Mouse (Mus musculus) limb, embryonic 13.5 days (tissue): ENCODE measurements around the gene Adgrl2. TPM values are rescaled to one million over a fixed set of nuclear protein-coding genes. Genes with fewer than 3 reads are reported as not detected.

Source experiments
- ATAC-seq: fragments of 200-750 bp; cut with Nextera tagmentation; 2 replicates; pipeline ENCODE4 v1.8.0; 2017; ENCODE audit warnings: low read depth, moderate number of reproducible peaks, moderate TSS enrichment; ENCODE audit not compliant: low FRiP score
- H3K27ac ChIP-seq: fragments of 300-500 bp; sonication (generic); 2 replicates; pipeline ENCODE4 v1.5.1; 2015; ENCODE audit warnings: inconsistent platforms, mild to moderate bottlenecking, moderate library complexity
- H3K27me3 ChIP-seq: fragments of 300-500 bp; sonication (generic); 2 replicates; pipeline ENCODE4 v1.6.1; 2015; ENCODE audit warnings: mild to moderate bottlenecking, inconsistent platforms
- H3K36me3 ChIP-seq: fragments of 300-500 bp; sonication (generic); 2 replicates; pipeline ENCODE4 v1.6.1; 2015; ENCODE audit warnings: inconsistent platforms, mild to moderate bottlenecking, moderate library complexity
- H3K4me1 ChIP-seq: fragments of 300-500 bp; sonication (generic); 2 replicates; pipeline ENCODE4 v1.6.1; 2015; ENCODE audit warnings: inconsistent platforms
- H3K4me2 ChIP-seq: fragments of 300-500 bp; sonication (generic); replicated peaks from 2 replicates; pipeline ENCODE4 v1.6.1; 2015; ENCODE audit warnings: inconsistent platforms, mild to moderate bottlenecking, moderate library complexity
- H3K4me3 ChIP-seq: fragments of 300-500 bp; sonication (generic); 2 replicates; pipeline ENCODE4 v1.5.1; 2015; ENCODE audit warnings: moderate library complexity, mild to moderate bottlenecking, inconsistent platforms
- H3K9ac ChIP-seq: fragments of 300-500 bp; sonication (generic); 2 replicates; pipeline ENCODE4 v1.6.1; 2015; ENCODE audit warnings: mild to moderate bottlenecking, inconsistent platforms
- H3K9me3 ChIP-seq: fragments of 300-500 bp; sonication (generic); 2 replicates; pipeline ENCODE4 v1.6.1; 2016; ENCODE audit warnings: inconsistent platforms
- WGBS: fragments of 180-500 bp; shearing (Covaris S2); methylation state at CpG from one replicate; pipeline ENCODE4 v1.1.7; 2015; 5-methylcytosine and 5-hydroxymethylcytosine counted together
- polyA plus RNA-seq: library from polyadenylated mRNA; unstranded; fragments of >200 nt; fragmentation: Nextera tagmentation; extraction: Ambion mirVana; gene quantifications from 2 replicates; pipeline ENCODE4 v1.2.1, GENCODE M21; 2015

The Adgrl2 gene
- polyA plus RNA-seq, 1 experiment from 2014 or later = 105 TPM

DNA sequence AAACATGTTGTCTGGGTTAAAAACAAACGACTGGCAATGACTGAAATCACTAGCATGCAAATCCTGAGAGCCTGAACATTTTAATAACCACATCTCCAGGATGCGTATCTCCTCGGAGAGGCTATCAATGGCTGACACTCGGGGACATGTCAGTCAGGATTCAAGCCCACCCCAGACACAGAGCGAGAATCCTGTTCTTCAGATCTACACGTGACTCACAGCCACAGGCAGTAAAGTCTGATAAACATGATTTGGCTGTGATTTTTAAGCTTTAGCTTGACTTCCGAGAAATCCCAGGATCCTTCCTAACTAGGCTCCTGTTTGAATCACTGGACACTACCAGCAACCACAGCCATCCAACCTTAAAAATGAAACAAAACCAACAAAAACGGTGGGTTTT lies 44.8 kb downstream of the Adgrl2 start:
- WGBS = 18% methylated on average over 8 of the region's 8 CpGs
- Histone ChIP-seq H3K36me3 (no peaks in the 10 kb centered on the region; the same call in 1 of the 2 replicates), H3K9ac (no peak overlapping the region), H3K4me3 (no peak overlapping the region), H3K4me1 (peaks cover 31% of the 10 kb centered on the region), H3K27me3 (no peaks in the 10 kb centered on the region), H3K9me3 (no peaks in the 10 kb centered on the region), H3K4me2 (no peak overlapping the region), H3K27ac (no peak overlapping the region)
- ATAC-seq = no peak

DNA sequence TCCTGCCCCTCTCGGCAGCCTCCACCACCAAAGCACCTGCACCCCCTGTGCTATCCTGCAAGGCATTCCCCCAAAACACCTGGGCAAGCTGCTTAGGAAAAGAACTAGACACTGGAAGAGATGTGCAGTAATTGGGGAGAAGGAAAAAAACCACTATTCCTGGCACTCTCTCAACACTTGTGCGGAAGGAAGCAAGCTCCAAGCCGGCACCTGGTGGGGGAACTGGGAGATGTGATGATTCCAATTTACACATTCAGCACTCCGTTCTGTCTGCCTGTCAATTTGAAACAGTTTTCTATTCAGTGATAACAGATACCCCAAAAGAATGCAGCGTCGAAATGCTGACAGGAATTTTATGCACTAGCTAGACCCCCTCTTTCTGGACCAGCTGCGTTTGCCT lies 50.9 kb downstream of the Adgrl2 start:
- Histone ChIP-seq H3K4me3 (no peak overlapping the region), H3K4me2 (no peak overlapping the region), H3K9ac (no peak overlapping the region), H3K27ac (no peak overlapping the region), H3K4me1 (peaks cover 23% of the 10 kb centered on the region), H3K9me3 (no peaks in the 10 kb centered on the region), H3K27me3 (no peaks in the 10 kb centered on the region), H3K36me3 (peaks cover 7% of the 10 kb centered on the region; the same call in 1 of the 2 replicates)
- WGBS = 40% methylated on average over 7 of the region's 7 CpGs
- ATAC-seq = no peak

DNA sequence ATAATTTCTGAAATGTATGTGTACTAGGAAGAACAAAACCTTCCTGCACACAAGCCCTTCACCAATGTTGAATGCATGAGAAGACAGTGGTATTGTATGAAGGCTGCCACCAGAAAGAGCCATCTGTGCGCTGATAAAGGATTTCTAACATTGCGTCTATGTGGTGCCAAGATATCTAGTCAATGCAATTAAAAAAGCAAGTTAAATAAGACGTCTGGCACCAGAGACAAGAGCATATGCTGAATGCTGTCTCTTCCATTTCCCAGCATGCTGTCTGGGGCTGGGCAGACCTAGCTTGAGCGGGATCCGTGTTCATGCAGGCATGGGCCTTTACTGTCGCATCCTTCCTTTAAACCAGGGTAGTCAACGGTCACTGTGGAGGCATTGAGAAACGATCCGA lies 55.3 kb downstream of the Adgrl2 start:
- no peak for ATAC-seq
- Histone ChIP-seq H3K4me2 (no peak overlapping the region), H3K27me3 (no peaks in the 10 kb centered on the region), H3K9ac (no peak overlapping the region), H3K36me3 (peaks cover 7% of the 10 kb centered on the region; the same call in 1 of the 2 replicates), H3K4me1 (peaks cover 14% of the 10 kb centered on the region), H3K27ac (no peak overlapping the region), H3K9me3 (no peaks in the 10 kb centered on the region), H3K4me3 (no peak overlapping the region)
- WGBS = 92% methylated on average over 9 of the region's 9 CpGs

DNA sequence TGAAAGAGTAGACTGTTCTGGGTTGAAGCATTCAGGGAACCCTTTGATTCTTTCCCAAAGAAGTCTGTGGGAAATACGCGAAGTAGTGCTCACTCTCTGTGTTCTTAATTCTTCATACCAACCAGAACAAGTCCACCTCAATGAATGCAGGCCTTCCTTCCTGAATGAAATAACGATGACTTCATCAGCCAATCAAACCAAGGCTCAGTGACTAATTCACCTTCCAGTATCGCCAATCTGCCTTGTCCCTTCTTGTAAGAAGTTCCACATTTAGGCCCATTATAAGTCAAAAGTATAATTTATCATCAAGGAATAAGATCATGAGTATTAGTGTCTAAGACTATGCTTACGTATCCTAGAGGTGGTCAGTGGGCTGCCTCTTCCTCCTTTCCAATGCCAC lies 56.1 kb downstream of the Adgrl2 start:
- Histone ChIP-seq H3K9me3 (no peaks in the 10 kb centered on the region), H3K9ac (no peak overlapping the region), H3K27me3 (no peaks in the 10 kb centered on the region), H3K27ac (no peak overlapping the region), H3K4me1 (peaks cover 10% of the 10 kb centered on the region), H3K4me2 (no peak overlapping the region), H3K36me3 (peaks cover 7% of the 10 kb centered on the region; the same call in 1 of the 2 replicates), H3K4me3 (no peak overlapping the region)
- no peak for ATAC-seq
- WGBS = 90% methylated on average over 5 of the region's 5 CpGs

DNA sequence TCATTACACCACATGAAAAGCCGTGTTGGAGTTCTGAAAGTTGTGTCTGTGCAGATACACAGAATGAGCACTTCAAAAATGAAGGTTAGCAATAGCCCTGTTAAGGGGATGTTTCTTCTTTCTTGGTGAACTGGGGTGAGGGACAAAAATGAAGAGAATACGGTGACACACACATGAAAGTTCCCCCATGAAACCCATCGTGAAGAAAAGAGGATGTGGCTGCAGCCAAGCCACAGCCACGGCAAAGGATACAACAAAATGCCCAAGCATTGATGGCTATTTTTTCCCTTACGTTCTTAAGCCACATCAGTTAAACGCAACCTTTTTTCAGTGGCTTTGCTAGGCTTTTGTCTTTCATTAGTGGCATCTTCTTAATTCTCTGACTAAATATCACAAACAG lies 57.2 kb downstream of the Adgrl2 start:
- no peaks in the 10 kb centered on the region for H3K27me3 ChIP-seq
- H3K27ac ChIP-seq = no peak overlapping the region
- ATAC-seq = no peak
- H3K4me2 ChIP-seq = no peak overlapping the region
- 84% methylated on average over 6 of the region's 6 CpGs for WGBS
- H3K36me3 ChIP-seq = peaks cover 7% of the 10 kb centered on the region; the same call in 1 of the 2 replicates
- peaks cover 11% of the 10 kb centered on the region for H3K4me1 ChIP-seq
- H3K9ac ChIP-seq = no peak overlapping the region
- H3K4me3 ChIP-seq = no peak overlapping the region
- H3K9me3 ChIP-seq = no peaks in the 10 kb centered on the region

DNA sequence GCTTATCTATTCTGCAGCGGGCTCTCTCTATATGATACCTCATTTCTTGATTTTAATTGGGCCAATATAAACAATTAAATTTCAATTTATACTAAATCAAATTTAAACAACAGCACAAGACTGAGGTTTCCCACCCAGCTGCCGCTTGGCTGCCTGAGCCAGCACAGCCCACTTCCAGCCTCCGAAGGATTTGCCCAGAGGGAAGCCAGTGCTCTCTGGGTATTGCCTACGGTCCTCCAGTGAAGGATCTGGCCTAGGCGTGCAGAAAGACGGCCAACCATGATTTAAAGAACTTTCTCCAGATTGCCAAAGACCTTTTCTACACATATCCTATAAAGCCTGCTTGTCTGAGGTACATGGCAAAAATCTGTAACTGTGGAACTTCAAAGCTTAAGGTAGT lies 59.4 kb downstream of the Adgrl2 start:
- no peak overlapping the region for H3K4me3 ChIP-seq
- H3K27ac ChIP-seq = no peak overlapping the region
- H3K27me3 ChIP-seq = no peaks in the 10 kb centered on the region
- H3K36me3 ChIP-seq = peaks cover 7% of the 10 kb centered on the region; the same call in 1 of the 2 replicates
- no peak overlapping the region for H3K4me2 ChIP-seq
- WGBS = 71% methylated on average over 6 of the region's 6 CpGs
- no peak overlapping the region for H3K9ac ChIP-seq
- no peak for ATAC-seq
- no peaks in the 10 kb centered on the region for H3K9me3 ChIP-seq
- peaks cover 17% of the 10 kb centered on the region for H3K4me1 ChIP-seq

DNA sequence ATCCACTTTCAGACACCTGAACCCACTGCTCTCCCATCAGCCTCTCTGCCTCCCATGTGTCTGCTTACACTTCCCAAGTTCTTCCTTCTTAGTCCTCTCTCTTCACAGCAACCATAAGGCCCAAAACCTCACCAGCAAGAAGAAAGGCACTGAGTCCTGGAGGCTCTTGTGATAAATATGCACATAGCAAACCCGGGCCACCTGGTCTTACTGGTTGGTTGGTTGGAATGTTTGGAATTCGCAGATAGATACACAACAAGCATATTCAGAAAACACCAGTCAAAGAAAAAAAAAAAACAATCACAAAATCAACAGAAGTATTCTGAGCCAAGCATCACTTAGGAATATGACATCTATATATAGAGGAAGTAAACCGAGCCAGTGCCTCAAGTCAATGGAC lies 64.0 kb downstream of the Adgrl2 start:
- ATAC-seq = no peak
- Histone ChIP-seq H3K4me3 (no peak overlapping the region), H3K27ac (no peak overlapping the region), H3K27me3 (no peaks in the 10 kb centered on the region), H3K4me1 (peaks cover 31% of the 10 kb centered on the region), H3K36me3 (0 out of 2 replicates have a peak, but pooled peaks cover 2% of the 10 kb centered on the region), H3K9me3 (no peaks in the 10 kb centered on the region), H3K9ac (no peak overlapping the region), H3K4me2 (no peak overlapping the region)
- WGBS = 61% methylated on average over 3 of the region's 3 CpGs

DNA sequence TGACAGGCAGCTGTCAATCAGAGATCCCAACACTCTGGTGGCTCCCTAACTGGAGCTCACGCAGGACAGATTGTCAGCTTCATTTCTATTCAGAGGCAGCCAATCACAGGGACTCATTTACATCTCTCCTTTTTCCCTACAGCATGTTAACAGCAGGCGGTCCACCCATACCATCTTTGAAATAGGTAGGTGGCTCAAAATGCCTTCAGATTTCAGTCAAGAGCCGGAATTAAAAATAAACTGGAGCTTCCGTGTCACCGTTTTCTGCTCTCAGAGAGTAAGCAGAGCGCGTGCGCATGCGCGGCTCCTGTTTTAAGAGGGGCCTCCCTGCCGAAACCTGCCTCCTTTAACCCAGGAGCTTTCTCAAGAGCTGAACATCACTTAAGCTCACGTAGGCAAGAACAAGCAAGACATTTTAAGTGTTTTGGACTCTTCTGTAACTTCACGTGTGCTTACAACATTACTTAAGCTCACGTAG lies 67.7 kb downstream of the Adgrl2 start:
- H3K36me3 ChIP-seq = 0 out of 2 replicates have a peak, but pooled peaks cover 5% of the 10 kb centered on the region
- WGBS = 78% methylated on average over 14 of the region's 14 CpGs
- no peaks in the 10 kb centered on the region for H3K27me3 ChIP-seq
- H3K9ac ChIP-seq = no peak overlapping the region
- no peak for ATAC-seq
- peaks cover 44% of the 10 kb centered on the region for H3K4me1 ChIP-seq
- no peaks in the 10 kb centered on the region for H3K9me3 ChIP-seq
- H3K4me2 ChIP-seq = no peak overlapping the region
- H3K27ac ChIP-seq = no peak overlapping the region
- H3K4me3 ChIP-seq = no peak overlapping the region

DNA sequence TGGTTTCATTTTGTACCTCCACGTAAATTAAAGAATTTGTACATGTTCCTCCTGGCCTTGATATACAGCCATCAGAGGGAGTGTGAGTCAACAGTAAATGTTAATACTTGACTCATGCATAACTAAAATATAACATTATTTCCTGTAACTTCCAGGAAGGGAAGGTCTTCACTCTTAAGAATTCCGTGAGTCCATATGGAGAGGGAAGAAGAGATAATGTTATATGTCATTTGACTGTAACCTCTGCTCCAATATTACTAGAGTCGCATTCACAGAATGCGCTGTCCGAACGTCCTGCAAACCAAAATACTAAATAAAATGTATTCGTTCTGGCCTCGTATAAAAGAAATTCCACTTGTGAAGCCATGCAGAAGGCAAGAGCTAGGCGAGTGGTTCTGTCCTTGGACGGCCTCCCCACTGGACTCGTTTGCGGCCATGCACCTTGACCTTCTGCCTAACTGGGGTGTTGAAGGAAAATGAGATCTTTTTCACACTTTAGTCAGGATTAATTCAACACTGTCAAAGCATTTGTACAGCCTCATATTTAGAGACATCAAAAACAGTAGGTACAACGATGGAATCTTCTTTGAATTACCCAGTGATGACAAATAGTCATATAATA lies 68.3 kb downstream of the Adgrl2 start:
- Histone ChIP-seq H3K27ac (no peak overlapping the region), H3K27me3 (no peaks in the 10 kb centered on the region), H3K4me3 (no peak overlapping the region), H3K36me3 (0 out of 2 replicates have a peak, but pooled peaks cover 5% of the 10 kb centered on the region), H3K4me2 (no peak overlapping the region), H3K9me3 (no peaks in the 10 kb centered on the region), H3K4me1 (peaks cover 44% of the 10 kb centered on the region), H3K9ac (no peak overlapping the region)
- ATAC-seq = no peak
- WGBS = 84% methylated on average over 13 of the region's 13 CpGs

DNA sequence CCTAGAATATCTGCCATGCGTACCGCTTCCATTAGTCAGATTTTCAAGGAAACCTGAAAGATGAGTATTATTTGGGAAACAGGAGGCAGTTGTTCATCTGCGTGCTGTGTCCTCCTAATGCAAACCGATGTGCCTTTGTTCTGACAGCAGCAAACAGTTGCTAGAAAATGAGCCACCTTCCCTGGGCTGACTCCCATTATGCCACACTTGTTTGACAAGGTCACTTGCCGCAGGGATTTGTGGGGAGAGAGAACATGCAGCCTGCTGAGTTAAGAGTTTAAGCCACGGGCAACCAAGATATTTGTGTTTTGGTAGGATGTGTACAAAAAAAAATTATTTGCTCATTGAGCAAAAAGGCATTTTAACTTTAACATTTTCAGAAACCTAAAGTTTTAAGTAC lies 69.5 kb downstream of the Adgrl2 start:
- no peaks in the 10 kb centered on the region for H3K9me3 ChIP-seq
- H3K27ac ChIP-seq = no peak overlapping the region
- 59% methylated on average over 6 of the region's 6 CpGs for WGBS
- H3K4me1 ChIP-seq = peaks cover 38% of the 10 kb centered on the region
- H3K9ac ChIP-seq = no peak overlapping the region
- no peak overlapping the region for H3K4me2 ChIP-seq
- H3K27me3 ChIP-seq = no peaks in the 10 kb centered on the region
- H3K36me3 ChIP-seq = 0 out of 2 replicates have a peak, but pooled peaks cover 5% of the 10 kb centered on the region
- no peak for ATAC-seq
- H3K4me3 ChIP-seq = no peak overlapping the region

DNA sequence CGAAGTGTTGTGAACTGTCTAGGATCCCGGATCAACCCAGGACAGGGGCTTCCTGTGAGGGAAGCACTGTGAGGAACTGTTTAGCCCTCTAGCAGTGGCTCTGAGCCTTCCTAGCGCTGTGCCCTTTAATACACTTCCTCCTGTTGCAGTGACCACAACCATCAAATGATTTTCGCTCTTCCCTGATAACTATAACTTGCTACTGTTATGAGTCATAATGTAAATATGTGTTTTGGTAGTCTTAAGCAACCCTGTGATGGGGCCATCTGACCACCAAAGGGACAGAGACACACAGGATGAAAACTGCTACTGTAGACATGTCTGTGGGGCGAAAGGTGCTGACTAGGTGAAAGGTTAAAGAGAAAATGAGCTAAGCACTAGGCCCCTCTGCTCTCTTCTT lies 71.9 kb downstream of the Adgrl2 start:
- Histone ChIP-seq H3K4me3 (no peak overlapping the region), H3K4me2 (no peak overlapping the region)
- WGBS = 83% methylated on average over 5 of the region's 5 CpGs

DNA sequence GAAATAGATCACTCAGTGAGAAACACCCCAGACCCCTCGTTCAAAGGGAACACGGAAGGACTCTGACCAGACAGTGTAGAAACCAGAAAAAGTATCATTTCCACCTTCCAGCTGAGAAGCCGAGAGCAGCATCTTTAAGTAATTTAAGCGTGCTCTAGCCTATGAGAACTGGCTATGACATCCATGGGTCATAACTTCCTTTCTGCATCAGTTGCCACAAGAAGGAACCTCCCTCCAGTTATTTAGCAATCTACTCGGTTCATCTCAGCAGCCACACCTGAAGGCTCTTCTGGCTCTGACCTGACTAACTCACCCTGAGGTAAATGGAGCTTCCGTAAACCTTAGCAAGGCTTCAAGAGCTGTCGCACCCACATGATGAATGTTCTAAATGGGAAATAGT lies 72.5 kb downstream of the Adgrl2 start:
- WGBS = 67% methylated on average over 7 of the region's 7 CpGs
- no peaks in the 10 kb centered on the region for H3K9me3 ChIP-seq
- H3K9ac ChIP-seq = no peak overlapping the region
- 0 out of 2 replicates have a peak, but pooled peaks cover 3% of the 10 kb centered on the region for H3K36me3 ChIP-seq
- H3K4me3 ChIP-seq = no peak overlapping the region
- H3K27me3 ChIP-seq = no peaks in the 10 kb centered on the region
- H3K27ac ChIP-seq = no peak overlapping the region
- H3K4me2 ChIP-seq = no peak overlapping the region
- ATAC-seq = no peak
- H3K4me1 ChIP-seq = peaks cover 33% of the 10 kb centered on the region

More for the DNA sequence above, 71.9 kb downstream of the Adgrl2 start:
- Histone ChIP-seq H3K36me3 (0 out of 2 replicates have a peak, but pooled peaks cover 3% of the 10 kb centered on the region), H3K9ac (no peak overlapping the region), H3K27me3 (no peaks in the 10 kb centered on the region), H3K9me3 (no peaks in the 10 kb centered on the region), H3K27ac (no peak overlapping the region), H3K4me1 (peaks cover 35% of the 10 kb centered on the region)
- ATAC-seq = no peak

DNA sequence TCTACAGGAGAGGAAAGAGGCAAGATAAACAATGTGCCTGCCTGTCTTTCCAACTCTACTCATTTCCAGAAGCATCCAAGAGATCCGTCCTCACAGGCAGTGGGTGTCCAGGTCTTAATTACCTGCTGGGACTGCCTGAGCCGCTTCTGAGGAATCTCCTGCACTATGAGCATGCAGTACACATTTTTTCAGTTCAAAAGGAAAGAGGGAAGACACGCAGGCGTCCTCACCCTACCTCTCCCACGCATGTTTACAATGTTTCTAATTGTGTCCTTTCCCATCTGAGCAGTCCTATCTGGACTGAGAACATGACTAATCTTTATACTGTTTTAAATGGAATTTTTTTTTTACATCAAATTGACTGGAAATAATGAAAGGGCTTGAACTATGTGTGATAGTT lies 74.1 kb downstream of the Adgrl2 start:
- Histone ChIP-seq H3K36me3 (0 out of 2 replicates have a peak, but pooled peaks cover 3% of the 10 kb centered on the region), H3K27me3 (no peaks in the 10 kb centered on the region), H3K4me2 (no peak overlapping the region), H3K27ac (no peak overlapping the region), H3K9me3 (no peaks in the 10 kb centered on the region), H3K4me1 (peaks cover 23% of the 10 kb centered on the region), H3K4me3 (no peak overlapping the region), H3K9ac (no peak overlapping the region)
- WGBS = 57% methylated on average over 5 of the region's 5 CpGs
- no peak for ATAC-seq
